Mouse (Mus musculus) hindbrain, embryonic 14.5 days (tissue): ENCODE measurements at regions not wholly inside any gene's neighbourhood (a gene's known extent, or its start where the extent isn't known, plus 50 kb on each side); places are given as distances from the start of the nearest gene placed in this dataset.
A peak's percentile ranks its signal among the peaks of the same experiment; 100 is the strongest.

Experiments used
- ATAC-seq: fragments of 200-750 bp; cut with Nextera tagmentation; 2 replicates; pipeline ENCODE4 v1.8.0; 2017; ENCODE audit warnings: moderate number of reproducible peaks, mild to moderate bottlenecking, moderate TSS enrichment, moderate library complexity; ENCODE audit not compliant: low FRiP score
- DNase-seq: peaks from one replicate; pipeline ENCODE4 v3.0.0-alpha.2; 2015; ENCODE audit warnings: low spot score
- H3K27ac ChIP-seq: fragments of 300-500 bp; sonication (generic); 2 replicates; pipeline ENCODE4 v1.5.1; 2014; ENCODE audit warnings: mild to moderate bottlenecking, moderate library complexity
- H3K27me3 ChIP-seq: fragments of 300-500 bp; sonication (generic); 2 replicates; pipeline ENCODE4 v1.6.1; 2014; ENCODE audit warnings: mild to moderate bottlenecking, low read length, mixed read lengths; ENCODE audit not compliant: control insufficient read depth, insufficient read depth
- H3K36me3 ChIP-seq: fragments of 300-500 bp; sonication (generic); replicated peaks from 2 replicates; pipeline ENCODE4 v1.6.1; 2014; ENCODE audit not compliant: control insufficient read depth, insufficient read depth
- H3K4me1 ChIP-seq: fragments of 300-500 bp; sonication (generic); replicated peaks from 2 replicates; pipeline ENCODE4 v1.6.1; 2014; ENCODE audit warnings: antibody characterized with exemption, low read length, mixed read lengths; ENCODE audit not compliant: control insufficient read depth, insufficient read depth
- H3K4me2 ChIP-seq: fragments of 300-500 bp; sonication (generic); replicated peaks from 2 replicates; pipeline ENCODE4 v1.6.1; 2014; ENCODE audit warnings: mild to moderate bottlenecking, moderate library complexity
- H3K4me3 ChIP-seq: fragments of 300-500 bp; sonication (generic); replicated peaks from 2 replicates; pipeline ENCODE4 v1.5.1; 2014; ENCODE audit warnings: mild to moderate bottlenecking, low read length
- H3K9ac ChIP-seq: fragments of 300-500 bp; sonication (generic); 2 replicates; pipeline ENCODE4 v1.6.1; 2014
- H3K9me3 ChIP-seq: fragments of 300-500 bp; sonication (generic); 2 replicates; pipeline ENCODE4 v1.6.1; 2016; ENCODE audit warnings: low read length; ENCODE audit not compliant: control insufficient read depth
- whole genome bisulfite sequencing: fragments of 180-500 bp; shearing (Covaris S2); extraction: QIAGEN DNeasy Blood & Tissue Kit; methylation state at CpG from one replicate; pipeline ENCODE4 v1.1.7; 2014; 5-methylcytosine and 5-hydroxymethylcytosine counted together

DNA sequence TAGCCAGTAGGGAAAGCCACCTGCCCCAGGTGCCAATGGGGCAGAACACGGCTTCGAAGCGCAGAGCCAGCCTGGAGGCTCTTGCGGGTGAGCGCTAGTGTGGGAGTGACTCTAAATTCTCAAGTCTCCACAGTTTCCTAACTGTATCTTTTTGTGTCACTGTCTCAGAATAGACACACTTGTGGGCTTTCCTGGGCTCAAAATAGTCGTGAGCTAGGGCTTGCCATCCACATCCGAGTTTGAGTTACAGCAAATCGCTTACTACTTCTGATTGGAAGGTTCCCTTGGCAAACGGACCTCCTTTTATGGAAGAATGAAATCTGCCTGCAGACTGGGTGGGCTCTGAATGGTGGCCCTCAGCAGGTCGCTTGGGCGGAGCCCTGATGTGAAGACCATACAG, 71.0 kb upstream of the Pmepa1 start:
- ATAC-seq: no peak
- Histone ChIP-seq H3K27ac (no peak overlapping the region), H3K4me3 (no peak overlapping the region), H3K27me3 (no peaks in the 10 kb centered on the region), H3K4me2 (no peak overlapping the region), H3K36me3 (no peaks in the 10 kb centered on the region), H3K9ac (no peak overlapping the region), H3K4me1 (peaks cover 11% of the 10 kb centered on the region; the same call in 1 of the 2 replicates), H3K9me3 (no peaks in the 10 kb centered on the region)
- no peak for DNase-seq
- 77% methylated on average over 11 of the region's 11 CpGs for WGBS

DNA sequence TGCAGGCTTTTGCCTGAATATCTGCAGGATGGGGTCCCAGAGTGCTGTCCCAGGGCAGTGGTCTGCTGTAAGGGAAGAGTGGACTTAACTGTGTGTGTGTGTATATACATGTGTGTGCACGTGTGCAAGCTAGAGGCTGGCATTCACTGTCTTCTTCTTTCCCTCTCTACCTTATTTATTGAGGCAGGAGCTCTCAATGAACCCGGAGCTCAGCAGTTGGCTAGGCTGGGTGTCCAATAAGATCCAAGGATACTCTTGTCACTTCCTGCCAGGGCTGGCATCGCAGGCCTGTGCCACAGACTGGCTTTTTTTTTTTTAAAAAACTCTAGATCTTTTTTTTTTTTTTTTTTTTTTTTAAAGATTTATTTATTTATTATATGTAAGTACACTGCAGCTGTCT, 72.4 kb upstream of the Pmepa1 start:
- WGBS: 87% methylated on average over 3 of the region's 3 CpGs
- no peaks in the 10 kb centered on the region for H3K27me3 ChIP-seq
- ATAC-seq: no peak

DNA sequence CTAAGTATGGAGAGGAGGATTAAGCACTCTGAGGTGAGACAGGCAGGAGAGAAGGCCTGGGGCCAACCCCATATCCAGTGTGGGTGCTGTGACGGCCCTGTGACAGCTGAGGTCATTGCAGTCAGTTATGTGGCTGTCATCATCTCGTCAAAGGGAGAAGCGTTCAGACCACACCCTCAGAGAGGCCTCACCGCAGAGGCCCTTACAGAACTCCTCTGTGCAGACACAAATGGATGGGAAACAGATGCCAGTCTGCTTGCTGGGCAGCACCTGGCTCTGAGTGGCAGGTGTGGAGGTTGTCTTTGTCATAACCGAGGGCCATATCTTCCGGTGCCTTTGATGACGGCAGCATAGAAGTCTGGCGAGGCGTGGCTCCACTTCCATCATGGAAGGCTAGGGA, 73.2 kb upstream of the Pmepa1 start:
- no peak for DNase-seq
- Histone ChIP-seq H3K27ac (no peak overlapping the region), H3K36me3 (no peaks in the 10 kb centered on the region), H3K27me3 (no peaks in the 10 kb centered on the region), H3K4me2 (no peak overlapping the region), H3K9me3 (no peaks in the 10 kb centered on the region), H3K4me1 (peaks cover 10% of the 10 kb centered on the region; the same call in 1 of the 2 replicates), H3K9ac (no peak overlapping the region), H3K4me3 (no peak overlapping the region)
- WGBS: 78% methylated on average over 9 of the region's 9 CpGs
- no peak for ATAC-seq

More for the DNA sequence above, 72.4 kb upstream of the Pmepa1 start:
- H3K27ac ChIP-seq: no peak overlapping the region
- no peak overlapping the region for H3K9ac ChIP-seq
- no peaks in the 10 kb centered on the region for H3K9me3 ChIP-seq
- no peak for DNase-seq
- no peak overlapping the region for H3K4me3 ChIP-seq
- H3K4me2 ChIP-seq: no peak overlapping the region
- H3K4me1 ChIP-seq: peaks cover 10% of the 10 kb centered on the region; the same call in 1 of the 2 replicates
- H3K36me3 ChIP-seq: no peaks in the 10 kb centered on the region

DNA sequence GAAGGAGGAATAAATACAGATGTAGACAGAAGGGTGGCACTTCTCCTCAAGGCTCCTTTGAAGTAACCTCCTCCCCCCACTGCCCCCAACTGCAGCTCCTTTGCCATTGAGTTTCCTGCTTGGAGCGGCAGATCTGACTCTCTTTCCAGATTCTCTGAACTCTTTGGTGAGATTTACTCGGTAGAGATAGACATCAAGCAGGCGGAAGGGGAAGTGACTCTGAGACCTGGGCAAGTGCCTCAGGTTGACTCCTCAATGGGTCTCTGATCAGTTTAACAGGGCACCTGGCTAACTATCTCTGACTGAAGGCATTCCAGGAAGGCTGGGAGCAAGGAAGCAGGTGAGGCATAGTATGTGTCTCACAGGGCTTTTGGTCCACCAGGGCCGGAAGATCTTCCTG, 73.6 kb upstream of the Pmepa1 start:
- 87% methylated on average over 4 of the region's 4 CpGs for WGBS

DNA sequence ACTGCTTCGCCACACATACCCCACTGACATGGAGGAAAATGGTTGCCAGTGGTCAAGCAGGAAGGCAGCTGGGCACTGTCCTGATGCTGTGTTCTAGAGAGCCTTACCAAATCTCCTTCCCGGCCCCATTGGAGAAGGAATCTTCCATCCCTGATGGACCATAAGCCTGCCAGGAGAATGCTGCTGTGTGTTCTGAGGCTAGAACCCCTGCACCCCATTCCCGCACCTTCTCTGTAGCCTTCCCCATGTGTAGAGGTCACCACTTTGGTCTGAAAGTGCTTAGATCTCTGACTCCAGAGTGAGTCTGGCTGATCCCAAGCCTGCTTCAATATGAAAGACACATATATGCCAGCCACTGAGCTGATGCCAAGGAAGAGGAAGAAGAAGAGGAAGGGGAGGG, 74.1 kb upstream of the Pmepa1 start:
- Histone ChIP-seq H3K4me3 (no peak overlapping the region), H3K4me1 (peaks cover 10% of the 10 kb centered on the region; the same call in 1 of the 2 replicates), H3K4me2 (no peak overlapping the region), H3K27me3 (no peaks in the 10 kb centered on the region), H3K9ac (no peak overlapping the region), H3K36me3 (no peaks in the 10 kb centered on the region), H3K9me3 (no peaks in the 10 kb centered on the region), H3K27ac (no peak overlapping the region)
- 93% methylated on average over 3 of the region's 3 CpGs for WGBS
- ATAC-seq: no peak
- no peak for DNase-seq

More for the DNA sequence above, 73.6 kb upstream of the Pmepa1 start:
- Histone ChIP-seq H3K36me3 (no peaks in the 10 kb centered on the region), H3K4me3 (no peak overlapping the region), H3K9ac (no peak overlapping the region), H3K4me2 (no peak overlapping the region), H3K27ac (no peak overlapping the region), H3K9me3 (no peaks in the 10 kb centered on the region), H3K27me3 (no peaks in the 10 kb centered on the region), H3K4me1 (peaks cover 10% of the 10 kb centered on the region; the same call in 1 of the 2 replicates)
- ATAC-seq (no peak), DNase-seq (no peak)

DNA sequence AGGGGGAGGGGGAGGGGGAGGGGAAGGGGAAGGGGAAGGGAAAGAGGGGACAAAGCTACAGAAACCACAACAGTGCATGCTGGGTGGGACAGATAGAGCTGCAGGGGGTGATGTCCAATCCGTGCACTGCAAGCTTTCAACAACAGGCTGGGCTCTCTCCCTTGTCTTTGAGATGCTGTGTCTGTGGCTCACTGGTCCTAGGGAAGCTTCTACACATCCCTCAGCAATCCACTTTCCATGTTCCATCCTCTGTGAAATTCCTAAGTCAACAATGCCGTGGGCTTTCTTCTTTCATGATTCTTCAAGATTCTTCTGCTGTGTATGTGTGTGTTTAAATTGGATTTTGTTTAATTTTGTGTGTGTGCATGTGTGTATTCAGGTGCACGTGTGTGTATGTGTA, 74.5 kb upstream of the Pmepa1 start:
- DNase-seq (no peak), ATAC-seq (no peak)
- Histone ChIP-seq H3K4me2 (no peak overlapping the region), H3K27ac (no peak overlapping the region), H3K4me1 (peaks cover 10% of the 10 kb centered on the region; the same call in 1 of the 2 replicates), H3K27me3 (no peaks in the 10 kb centered on the region), H3K4me3 (no peak overlapping the region), H3K9ac (no peak overlapping the region), H3K9me3 (no peaks in the 10 kb centered on the region), H3K36me3 (no peaks in the 10 kb centered on the region)
- 70% methylated on average over 3 of the region's 3 CpGs for WGBS

DNA sequence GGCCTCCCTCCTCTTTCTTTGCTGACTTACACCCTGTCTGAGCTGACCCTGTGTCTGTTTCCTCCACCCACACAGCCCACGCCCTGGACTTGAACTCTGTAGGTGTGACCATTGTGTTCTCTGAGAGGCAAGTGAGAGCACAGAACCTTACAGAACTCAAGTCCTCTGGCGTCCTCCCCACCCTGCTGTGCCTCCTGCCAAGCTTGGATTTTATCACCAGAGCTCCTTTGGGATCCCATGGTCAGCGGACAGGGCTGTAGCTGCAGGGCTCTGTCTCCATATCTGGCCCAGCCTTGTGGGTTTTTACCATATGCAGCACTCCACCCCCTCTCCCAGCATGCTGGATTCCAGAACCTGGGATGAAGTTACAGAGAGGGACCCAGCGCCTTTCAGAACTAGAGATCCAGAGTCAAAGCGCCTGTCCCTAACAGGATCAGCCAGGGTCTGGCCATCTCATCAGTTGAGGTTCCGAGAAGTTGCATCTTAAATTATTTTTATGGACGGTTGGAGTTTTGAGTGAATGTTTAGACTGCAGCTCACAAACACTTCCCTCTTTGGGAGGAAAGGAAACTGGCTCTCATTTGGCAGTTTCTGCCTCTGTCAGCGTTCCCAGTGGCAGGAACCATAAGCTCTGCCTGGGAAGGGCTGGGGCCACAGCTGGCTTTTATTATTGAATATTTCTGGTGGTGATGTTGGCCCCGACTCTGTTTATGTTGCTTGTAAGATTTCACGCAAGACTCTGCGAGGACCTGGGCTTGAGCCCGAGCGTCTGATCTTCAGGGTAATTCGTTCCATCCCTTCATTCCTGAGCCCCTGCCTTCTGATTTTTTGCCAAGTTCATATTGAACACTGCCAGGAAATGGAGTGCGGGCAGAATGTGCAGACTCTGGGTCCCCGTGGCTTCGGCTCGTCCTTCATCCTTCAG, 75.8 kb upstream of the Pmepa1 start:
- Histone ChIP-seq H3K9me3 (no peaks in the 10 kb centered on the region), H3K4me3 (no peak overlapping the region), H3K36me3 (no peaks in the 10 kb centered on the region), H3K27ac (peak overlapping the region; percentile 12; the same call in 1 of the 2 replicates), H3K27me3 (no peaks in the 10 kb centered on the region), H3K9ac (no peak overlapping the region), H3K4me1 (peaks cover 10% of the 10 kb centered on the region; the same call in 1 of the 2 replicates), H3K4me2 (no peak overlapping the region)
- ATAC-seq (peak; percentile 41; the same call in 1 of the 2 replicates), DNase-seq (peak; percentile 64)
- WGBS: 45% methylated on average over 18 of the region's 18 CpGs

DNA sequence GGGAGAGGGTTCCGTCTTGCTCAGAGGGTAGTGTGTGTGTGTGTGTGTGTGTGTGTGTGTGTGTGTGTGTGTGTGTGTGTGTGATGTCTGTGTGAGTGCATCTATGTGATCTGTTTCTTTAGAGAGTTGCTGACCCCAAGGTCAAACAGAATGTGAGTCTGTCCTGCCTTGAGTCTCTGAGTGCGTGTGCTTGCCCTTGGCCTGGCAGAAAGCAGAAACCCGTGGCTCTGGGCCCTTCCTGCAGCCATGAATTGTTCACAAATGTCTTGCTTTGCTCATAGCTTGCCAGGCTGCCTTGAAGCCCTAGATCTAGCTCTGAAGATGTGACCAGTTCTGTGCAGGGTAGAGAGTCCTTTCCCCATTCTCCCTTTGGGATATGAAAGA, 76.4 kb upstream of the Pmepa1 start:
- H3K4me3 ChIP-seq: no peak overlapping the region
- ATAC-seq: no peak; the same call in 1 of the 2 replicates
- H3K9ac ChIP-seq: no peak overlapping the region
- no peaks in the 10 kb centered on the region for H3K9me3 ChIP-seq
- H3K4me1 ChIP-seq: peaks cover 10% of the 10 kb centered on the region; the same call in 1 of the 2 replicates
- 0 out of 2 replicates have a peak overlapping the region, but pooled peaks have one; percentile 12 for H3K27ac ChIP-seq
- H3K36me3 ChIP-seq: no peaks in the 10 kb centered on the region
- WGBS: 36% methylated on average over 3 of the region's 3 CpGs
- no peaks in the 10 kb centered on the region for H3K27me3 ChIP-seq
- DNase-seq: no peak
- no peak overlapping the region for H3K4me2 ChIP-seq

DNA sequence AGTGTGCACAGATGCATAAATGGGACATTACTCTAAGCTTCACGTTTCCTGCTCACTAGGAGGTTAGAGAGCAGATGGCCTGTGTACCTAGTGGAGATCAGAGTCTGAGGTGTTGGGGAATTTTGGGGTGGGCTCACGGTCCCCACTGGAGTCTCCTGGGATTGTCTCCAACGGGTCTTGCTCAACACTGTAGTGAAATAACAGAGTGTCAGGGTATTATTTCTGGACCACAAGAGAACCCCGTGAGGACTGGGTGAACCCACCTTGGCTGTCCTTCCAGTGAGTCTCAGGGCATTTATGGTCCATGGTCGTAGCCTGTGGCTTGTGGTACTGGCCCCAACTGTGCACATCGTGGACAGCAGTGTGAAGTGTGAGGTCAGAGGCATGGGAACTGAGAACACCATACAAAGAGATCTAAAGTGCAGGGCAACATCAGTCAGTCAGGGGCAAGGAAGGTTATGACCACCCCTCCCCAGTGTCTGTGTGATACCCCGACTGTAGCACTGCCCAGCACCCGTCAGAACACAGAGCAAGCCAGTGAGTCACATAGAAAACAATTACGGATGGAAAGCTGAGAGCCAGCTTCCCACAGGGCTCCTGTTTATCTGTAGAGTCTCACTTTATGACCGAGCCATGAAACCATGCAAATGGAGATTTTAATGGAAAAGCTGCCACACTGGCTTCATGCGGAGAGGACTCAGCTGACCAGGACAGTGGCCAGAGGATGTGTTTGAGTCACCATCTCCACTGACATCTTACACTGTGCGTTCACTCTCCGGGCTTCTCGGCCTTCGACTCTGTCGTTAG, 77.3 kb upstream of the Pmepa1 start:
- Histone ChIP-seq H3K4me2 (no peak overlapping the region), H3K27me3 (no peaks in the 10 kb centered on the region), H3K9me3 (no peaks in the 10 kb centered on the region), H3K36me3 (no peaks in the 10 kb centered on the region), H3K9ac (no peak overlapping the region), H3K27ac (no peak overlapping the region), H3K4me1 (peaks cover 10% of the 10 kb centered on the region; the same call in 1 of the 2 replicates), H3K4me3 (no peak overlapping the region)
- DNase-seq: no peak
- 73% methylated on average over 16 of the region's 16 CpGs for WGBS
- ATAC-seq: 0 out of 2 replicates have a peak, but pooled peaks have one; percentile 15
